Mouse (Mus musculus): Measurements from ENCODE around the gene Zfp341. TPM values are rescaled to one million over a fixed set of nuclear protein-coding genes. Genes with fewer than 3 reads are reported as not detected.

Zfp341 gene
- polyA plus RNA-seq, 1 experiment from 2014 or later: 0.44 TPM

DNA sequence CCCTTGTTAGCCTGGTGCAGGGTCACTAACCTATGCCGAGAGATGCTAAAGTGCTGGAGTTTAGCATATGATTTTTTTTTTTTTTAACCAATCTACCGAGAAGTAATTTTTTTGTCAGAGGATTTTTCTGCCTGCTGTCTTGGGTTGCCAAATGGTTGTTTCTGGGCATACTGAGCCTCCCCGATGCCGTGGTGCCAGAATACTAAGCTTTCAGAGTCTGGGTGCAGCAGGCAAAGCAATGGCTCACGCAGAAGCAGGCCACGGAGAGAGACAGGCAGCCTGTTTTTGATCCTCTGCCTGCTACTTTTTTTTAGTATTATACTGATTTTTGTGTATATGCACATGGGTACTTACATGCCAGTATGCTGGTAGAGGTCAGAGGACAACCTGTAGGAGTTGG, 67.8 kb downstream of the Zfp341 start:
- TF ChIP-seq CTCF (IDR thresholded peaks at IDR 0.05; ENCODE audit: low read depth): no peak
- 0 out of 2 replicates have a peak, but pooled peaks cover 9% of the 10 kb centered on the region for H3K36me3 ChIP-seq (ENCODE audit: control insufficient read depth, insufficient read depth)
- no peaks in the 10 kb centered on the region for H3K27me3 ChIP-seq (replicated peaks; ENCODE audit: control insufficient read depth, insufficient read depth, low read length)
- no peak overlapping the region for H3K4me2 ChIP-seq (replicated peaks; ENCODE audit: low read depth)
- H3K9me3 ChIP-seq (ENCODE audit: control insufficient read depth): no peaks in the 10 kb centered on the region
- no peak overlapping the region for H3K4me3 ChIP-seq (ENCODE audit: low read depth, low read length)
- H3K9ac ChIP-seq (ENCODE audit: low read depth, low read length): no peak overlapping the region
- WGBS: 89% methylated on average over 6 of the region's 6 CpGs
- ATAC-seq: no peak
- H3K27ac ChIP-seq (ENCODE audit: low read depth, low read length): no peak overlapping the region
- H3K4me1 ChIP-seq (replicated peaks; ENCODE audit: control insufficient read depth, insufficient read depth, low read length): peaks cover 9% of the 10 kb centered on the region; the same call in 1 of the 2 replicates

GRCm38 (mm10) chr2:154682712-154683111, 69.6 kb downstream of the Zfp341 start:
- Histone ChIP-seq H3K9me3 (ENCODE audit: control insufficient read depth) (no peaks in the 10 kb centered on the region), H3K27ac (ENCODE audit: low read depth, low read length) (no peak overlapping the region), H3K4me2 (replicated peaks; ENCODE audit: low read depth) (no peak overlapping the region), H3K4me3 (ENCODE audit: low read depth, low read length) (no peak overlapping the region), H3K4me1 (replicated peaks; ENCODE audit: control insufficient read depth, insufficient read depth, low read length) (peaks cover 2% of the 10 kb centered on the region; the same call in 1 of the 2 replicates), H3K27me3 (replicated peaks; ENCODE audit: control insufficient read depth, insufficient read depth, low read length) (no peaks in the 10 kb centered on the region), H3K36me3 (ENCODE audit: control insufficient read depth, insufficient read depth) (peaks cover 9% of the 10 kb centered on the region; the same call in 1 of the 2 replicates), H3K9ac (ENCODE audit: low read depth, low read length) (no peak overlapping the region)
- 53% methylated on average over 1 of the region's 1 CpGs for WGBS
- TF ChIP-seq CTCF (IDR thresholded peaks at IDR 0.05; ENCODE audit: low read depth): no peak
- no peak for ATAC-seq

- H3K9ac ChIP-seq (ENCODE audit: low read depth, low read length): no peak overlapping the region
- no peak overlapping the region for H3K4me3 ChIP-seq (ENCODE audit: low read depth, low read length)
- H3K27ac ChIP-seq (ENCODE audit: low read depth, low read length): no peak overlapping the region; the same call in 1 of the 2 replicates
- no peaks in the 10 kb centered on the region for H3K9me3 ChIP-seq (ENCODE audit: control insufficient read depth)
- H3K36me3 ChIP-seq (ENCODE audit: control insufficient read depth, insufficient read depth): peaks cover 18% of the 10 kb centered on the region; the same call in 1 of the 2 replicates
- 91% methylated on average over 7 of the region's 7 CpGs for WGBS
- no peak overlapping the region for H3K4me2 ChIP-seq (replicated peaks; ENCODE audit: low read depth)
- H3K4me1 ChIP-seq (replicated peaks; ENCODE audit: control insufficient read depth, insufficient read depth, low read length): no peaks in the 10 kb centered on the region; the same call in 1 of the 2 replicates
- no peak for TF ChIP-seq CTCF (IDR thresholded peaks at IDR 0.05; ENCODE audit: low read depth)
- ATAC-seq: no peak
- H3K27me3 ChIP-seq (replicated peaks; ENCODE audit: control insufficient read depth, insufficient read depth, low read length): no peaks in the 10 kb centered on the region
Measured at GRCm38 (mm10) chr2:154684901-154685470, 71.9 kb downstream of the Zfp341 start.

DNA sequence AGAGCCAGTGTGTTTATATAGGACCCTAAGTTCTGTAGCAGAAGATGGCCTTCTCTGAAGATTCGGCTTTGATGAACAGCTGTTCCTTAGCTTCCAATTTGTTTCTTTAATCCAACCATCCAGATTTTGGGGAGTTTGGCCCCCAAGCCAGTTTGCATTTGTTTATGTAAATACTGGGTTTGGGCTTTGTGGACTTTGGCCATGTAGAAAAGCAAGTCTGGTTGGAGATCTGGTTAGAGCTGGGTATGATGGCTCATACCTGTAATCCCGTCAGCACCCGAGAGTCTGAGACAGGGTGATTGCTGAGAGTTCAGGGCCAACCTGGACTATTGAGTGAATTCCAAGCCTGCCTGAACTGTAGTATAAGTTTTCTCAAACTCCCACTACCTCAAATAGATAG, 72.7 kb downstream of the Zfp341 start:
- Histone ChIP-seq H3K9me3 (ENCODE audit: control insufficient read depth) (no peaks in the 10 kb centered on the region), H3K4me2 (replicated peaks; ENCODE audit: low read depth) (no peak overlapping the region), H3K36me3 (ENCODE audit: control insufficient read depth, insufficient read depth) (peaks cover 26% of the 10 kb centered on the region), H3K4me1 (replicated peaks; ENCODE audit: control insufficient read depth, insufficient read depth, low read length) (no peaks in the 10 kb centered on the region; the same call in 1 of the 2 replicates), H3K27ac (ENCODE audit: low read depth, low read length) (no peak overlapping the region), H3K4me3 (ENCODE audit: low read depth, low read length) (no peak overlapping the region), H3K9ac (ENCODE audit: low read depth, low read length) (no peak overlapping the region), H3K27me3 (replicated peaks; ENCODE audit: control insufficient read depth, insufficient read depth, low read length) (no peaks in the 10 kb centered on the region)
- 63% methylated on average over 3 of the region's 3 CpGs for WGBS
- no peak for ATAC-seq
- TF ChIP-seq CTCF (IDR thresholded peaks at IDR 0.05; ENCODE audit: low read depth): no peak

- Histone ChIP-seq H3K27ac (ENCODE audit: low read depth, low read length) (no peak overlapping the region), H3K27me3 (replicated peaks; ENCODE audit: control insufficient read depth, insufficient read depth, low read length) (no peaks in the 10 kb centered on the region), H3K36me3 (ENCODE audit: control insufficient read depth, insufficient read depth) (peaks cover 36% of the 10 kb centered on the region), H3K9ac (ENCODE audit: low read depth, low read length) (no peak overlapping the region), H3K4me1 (replicated peaks; ENCODE audit: control insufficient read depth, insufficient read depth, low read length) (no peaks in the 10 kb centered on the region; the same call in 1 of the 2 replicates), H3K4me3 (ENCODE audit: low read depth, low read length) (no peak overlapping the region), H3K9me3 (ENCODE audit: control insufficient read depth) (no peaks in the 10 kb centered on the region), H3K4me2 (replicated peaks; ENCODE audit: low read depth) (no peak overlapping the region)
- WGBS: 72% methylated on average over 3 of the region's 3 CpGs
- no peak for ATAC-seq
- TF ChIP-seq CTCF (IDR thresholded peaks at IDR 0.05; ENCODE audit: low read depth): no peak
Measured at GRCm38 (mm10) chr2:154686819-154687218, 73.7 kb downstream of the Zfp341 start.

DNA sequence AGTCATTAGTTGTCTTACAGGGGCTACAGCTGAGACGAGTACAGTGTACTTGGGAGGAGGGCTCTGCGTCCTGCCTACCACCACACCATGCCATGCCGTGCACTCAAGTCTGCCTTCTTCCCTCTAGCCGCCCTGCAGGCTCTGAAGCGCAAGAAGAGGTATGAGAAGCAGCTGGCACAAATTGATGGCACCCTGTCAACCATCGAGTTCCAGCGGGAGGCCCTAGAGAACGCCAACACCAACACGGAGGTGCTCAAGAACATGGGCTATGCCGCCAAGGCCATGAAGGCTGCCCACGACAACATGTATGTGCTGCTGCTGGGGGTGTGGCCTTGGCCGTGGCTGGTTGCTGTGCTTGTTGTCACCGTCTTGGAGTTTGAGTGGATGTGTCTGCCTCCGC, 76.3 kb downstream of the Zfp341 start:
- Histone ChIP-seq H3K4me1 (replicated peaks; ENCODE audit: control insufficient read depth, insufficient read depth, low read length) (no peaks in the 10 kb centered on the region; the same call in 1 of the 2 replicates), H3K4me2 (replicated peaks; ENCODE audit: low read depth) (no peak overlapping the region)
- no peak for TF ChIP-seq CTCF (IDR thresholded peaks at IDR 0.05; ENCODE audit: low read depth)

More for the DNA sequence above, 76.3 kb downstream of the Zfp341 start:
- 87% methylated on average over 14 of the region's 14 CpGs for WGBS
- Histone ChIP-seq H3K9me3 (ENCODE audit: control insufficient read depth) (no peaks in the 10 kb centered on the region), H3K4me3 (ENCODE audit: low read depth, low read length) (no peak overlapping the region), H3K27me3 (replicated peaks; ENCODE audit: control insufficient read depth, insufficient read depth, low read length) (no peaks in the 10 kb centered on the region), H3K9ac (ENCODE audit: low read depth, low read length) (no peak overlapping the region), H3K36me3 (ENCODE audit: control insufficient read depth, insufficient read depth) (peaks cover 55% of the 10 kb centered on the region), H3K27ac (ENCODE audit: low read depth, low read length) (no peak overlapping the region)
- no peak for ATAC-seq
